Mouse (Mus musculus): Measurements from ENCODE around the gene Cpb1. TPM values are rescaled to one million over a fixed set of nuclear protein-coding genes. Genes with fewer than 3 reads are reported as not detected.

Cpb1 gene
- polyA plus RNA-seq, 1 experiment: not detected

DNA sequence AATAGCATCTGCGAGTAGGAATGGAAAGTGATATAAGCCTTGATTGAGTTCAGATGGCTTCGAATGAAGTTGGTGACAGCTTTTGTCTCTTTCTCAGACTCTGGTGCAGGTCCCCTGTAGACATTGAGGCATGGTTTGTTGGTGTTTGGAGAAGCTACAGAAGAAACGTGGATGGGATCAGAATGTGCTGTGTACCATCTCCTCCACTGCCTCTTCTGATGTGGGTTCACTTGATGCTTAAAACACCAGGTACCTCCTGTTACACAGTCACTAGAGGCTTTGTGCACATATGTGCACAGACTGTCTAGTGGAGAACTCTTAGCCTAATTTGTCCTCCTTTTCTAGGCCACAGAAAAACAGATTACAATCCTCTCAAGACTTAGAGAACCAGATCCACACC lies 53.4 kb downstream of the Cpb1 start:
- Histone ChIP-seq H3K4me2 (ENCODE audit: low read depth) (no peak overlapping the region), H3K4me3 (no peak overlapping the region), H3K79me2 (ENCODE audit: control insufficient read depth, insufficient read depth) (no peaks in the 10 kb centered on the region), H3K36me3 (ENCODE audit: control insufficient read depth, insufficient read depth) (no peaks in the 10 kb centered on the region), H3K27me3 (ENCODE audit: control insufficient read depth, insufficient read depth, insufficient read length) (no peaks in the 10 kb centered on the region), H3ac (ENCODE audit: control insufficient read depth, insufficient read length) (no peak overlapping the region)
- TF ChIP-seq TCF3 (IDR thresholded peaks at IDR 0.05; ENCODE audit: insufficient read length, low read depth): no peak
- TF ChIP-seq TCF12 (IDR thresholded peaks at IDR 0.05; ENCODE audit: insufficient read depth, poor library complexity, severe bottlenecking): no peak
- no peak for TF ChIP-seq MYOD1 (IDR thresholded peaks at IDR 0.05; ENCODE audit: control insufficient read depth in 1 of 3, insufficient read length in 2 of 3, low read depth in 2 of 3)
- TF ChIP-seq REST (IDR thresholded peaks at IDR 0.05; ENCODE audit: insufficient read depth, insufficient read length): no peak
- no peak for TF ChIP-seq MAX (IDR thresholded peaks at IDR 0.05; ENCODE audit: low read depth)
- no peak for TF ChIP-seq POLR2A (IDR thresholded peaks at IDR 0.05; ENCODE audit: insufficient read length, low read depth)
- TF ChIP-seq CEBPB (IDR thresholded peaks at IDR 0.05; ENCODE audit: insufficient read depth, poor library complexity, severe bottlenecking): no peak
- TF ChIP-seq SRF (IDR thresholded peaks at IDR 0.05; ENCODE audit: control insufficient read depth, insufficient read length, low read depth): no peak
- no peak for TF ChIP-seq USF1 (IDR thresholded peaks at IDR 0.05; ENCODE audit: low read depth)
- TF ChIP-seq MYOG (IDR thresholded peaks at IDR 0.05; ENCODE audit: control insufficient read depth in 1 of 3, insufficient read depth in 1 of 3, insufficient read length in 2 of 3, low read depth in 2 of 3): no peak
- no peak for TF ChIP-seq E2F4 (IDR thresholded peaks at IDR 0.05; ENCODE audit: insufficient read depth)
- no peak for TF ChIP-seq POLR2AphosphoS2 (IDR thresholded peaks at IDR 0.05; ENCODE audit: insufficient read length, low read depth)

DNA sequence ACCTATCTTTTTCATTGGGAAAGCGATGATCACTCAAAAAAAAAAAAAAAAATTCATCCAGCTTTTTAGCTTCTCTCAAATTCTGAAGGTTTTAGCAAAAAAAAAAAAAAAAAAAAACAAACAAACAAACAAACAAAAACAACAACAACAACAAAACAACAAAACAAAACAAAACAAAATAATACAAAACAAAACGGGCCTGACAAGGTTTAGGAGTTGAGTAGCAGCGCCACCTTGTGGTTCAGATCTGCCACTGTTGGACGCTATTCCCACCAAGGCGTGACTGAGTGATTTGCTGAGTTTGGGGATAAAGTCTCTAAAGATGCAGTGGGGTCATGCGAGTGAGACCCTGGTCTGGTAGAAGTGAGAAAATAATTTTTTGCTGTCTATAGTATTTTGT lies 76.7 kb downstream of the Cpb1 start:
- no peaks in the 10 kb centered on the region for H3K27me3 ChIP-seq (ENCODE audit: control insufficient read depth, insufficient read depth, insufficient read length)
- no peak overlapping the region for H3K4me3 ChIP-seq
- no peak overlapping the region for H3K4me2 ChIP-seq (ENCODE audit: low read depth)
- TF ChIP-seq USF1 (IDR thresholded peaks at IDR 0.05; ENCODE audit: low read depth): no peak
- no peak for TF ChIP-seq MYOD1 (IDR thresholded peaks at IDR 0.05; ENCODE audit: control insufficient read depth in 1 of 3, insufficient read length in 2 of 3, low read depth in 2 of 3)
- no peak for TF ChIP-seq POLR2AphosphoS2 (IDR thresholded peaks at IDR 0.05; ENCODE audit: insufficient read length, low read depth)
- no peak for TF ChIP-seq SRF (IDR thresholded peaks at IDR 0.05; ENCODE audit: control insufficient read depth, insufficient read length, low read depth)
- no peaks in the 10 kb centered on the region for H3K36me3 ChIP-seq (ENCODE audit: control insufficient read depth, insufficient read depth)
- H3K79me2 ChIP-seq (ENCODE audit: control insufficient read depth, insufficient read depth): no peaks in the 10 kb centered on the region
- H3ac ChIP-seq (ENCODE audit: control insufficient read depth, insufficient read length): no peak overlapping the region

Other genes starting within 250 kb of the Cpb1 start
- 3.4 TPM for gene Hps3, start 240.4 kb downstream of the Cpb1 start, polyA plus RNA-seq (2012; fragmentation: generic; extraction: Trizol)
- 1.3 TPM for gene Hltf, start 217.9 kb downstream of the Cpb1 start, polyA plus RNA-seq (2012; fragmentation: generic; extraction: Trizol)
- gene Gyg, start 120.4 kb downstream of the Cpb1 start, polyA plus RNA-seq (2012; fragmentation: generic; extraction: Trizol): 63.9 TPM
- not detected for gene Cpa3, start 33.6 kb downstream of the Cpb1 start, polyA plus RNA-seq (2012; fragmentation: generic; extraction: Trizol)
- not detected for gene Agtr1b, start 91.4 kb upstream of the Cpb1 start, polyA plus RNA-seq (2012; fragmentation: generic; extraction: Trizol)

All from myocyte (in vitro differentiated cells).